Mouse (Mus musculus) cerebellum, adult 2 months (tissue): ENCODE data around the gene Xrcc2. TPM values are rescaled to one million over a fixed set of nuclear protein-coding genes. Genes with fewer than 3 reads are reported as not detected.
A peak's percentile ranks its signal among the peaks of the same experiment; 100 is the strongest.

Source experiments
- DNase-seq, 2 experiments: peaks; one replicate each; pipeline ENCODE4 v3.0.0; 2021
- H3K27ac ChIP-seq: fragments of 200-500 bp; 2 replicates; pipeline ENCODE4 v1.5.1; 2012; ENCODE audit warnings: low read length, control low read depth, inconsistent platforms; ENCODE audit not compliant: insufficient read depth
- H3K27me3 ChIP-seq: fragments of 200-500 bp; 2 replicates; pipeline ENCODE4 v1.6.1; 2012; ENCODE audit warnings: inconsistent platforms, mild to moderate bottlenecking, low read length, moderate library complexity; ENCODE audit not compliant: control insufficient read depth, insufficient read depth
- H3K4me1 ChIP-seq: fragments of 200-500 bp; 2 replicates; pipeline ENCODE4 v1.6.1; 2011; ENCODE audit warnings: low read length; ENCODE audit not compliant: control insufficient read depth, insufficient read depth
- H3K4me3 ChIP-seq: fragments of 200-500 bp; replicated peaks from 2 replicates; pipeline ENCODE3; 2011; ENCODE audit warnings: mild to moderate bottlenecking, low read depth, low read length, control low read depth; ENCODE audit not compliant: insufficient read depth
- CTCF ChIP-seq: fragments of 200-500 bp; IDR thresholded peaks from 2 replicates; pipeline ENCODE4 v1.5.1; 2011; ENCODE audit warnings: low read depth, mild to moderate bottlenecking, control low read depth, low read length, moderate library complexity, borderline replicate concordance; ENCODE audit not compliant: insufficient read depth
- POLR2A ChIP-seq: fragments of 200-500 bp; IDR thresholded peaks from 2 replicates; pipeline ENCODE4 v1.6.1; 2011; ENCODE audit warnings: low read length, control low read depth, borderline replicate concordance; ENCODE audit not compliant: insufficient read depth
- WGBS: fragments of 180-500 bp; shearing (Covaris S2); methylation state at CpG from one replicate; pipeline ENCODE4 v1.1.7; 2018; 5-methylcytosine and 5-hydroxymethylcytosine counted together
- polyA plus RNA-seq: library from polyadenylated mRNA; depleted of rRNA; stranded (reverse); fragments of >200 nt; gene quantifications from 2 replicates; pipeline ENCODE4 v1.2.3, GENCODE M21; 2012

The Xrcc2 gene
- polyA plus RNA-seq, 1 experiment, result 9.6 TPM

DNA sequence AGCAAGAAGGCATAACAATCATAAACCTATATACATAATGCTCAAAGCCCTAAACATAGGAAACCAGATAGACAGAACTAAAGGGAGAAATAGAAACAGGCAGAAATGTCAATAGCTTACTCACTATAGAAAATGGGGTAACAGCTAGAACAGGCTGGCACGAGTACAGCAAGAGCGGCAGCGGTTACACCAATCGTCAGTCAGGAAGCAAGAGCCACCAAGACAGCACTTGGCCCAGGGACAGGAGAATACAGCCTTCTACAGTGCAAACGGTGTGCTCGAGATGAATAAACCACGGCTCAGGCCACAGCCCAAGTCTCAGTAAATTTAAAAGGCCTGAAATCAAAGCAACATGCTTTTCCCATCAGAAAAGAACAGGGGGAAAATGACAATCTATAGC is 9.4 kb downstream of the Xrcc2 start:
- TF ChIP-seq POLR2A (no peak), CTCF (no peak)
- no peak overlapping the region for H3K4me3 ChIP-seq
- no peak overlapping the region for H3K27ac ChIP-seq
- H3K4me1 ChIP-seq, result no peaks in the 10 kb centered on the region; the same call in 1 of the 2 replicates
- WGBS, result 26% methylated on average over 7 of the region's 7 CpGs
- peak in 1 of 2 experiments; percentile 39 for DNase-seq
- H3K27me3 ChIP-seq, result no peaks in the 10 kb centered on the region

- no peaks in the 10 kb centered on the region; the same call in 1 of the 2 replicates for H3K4me1 ChIP-seq
- H3K4me3 ChIP-seq, result no peak overlapping the region
- no peaks in the 10 kb centered on the region for H3K27me3 ChIP-seq
- 55% methylated on average over 6 of the region's 6 CpGs for WGBS
- no peak for TF ChIP-seq POLR2A
- no peak for TF ChIP-seq CTCF
- no peak for DNase-seq
- no peak overlapping the region for H3K27ac ChIP-seq
Observed at GRCm38 (mm10) chr5:25695786-25696185, 9.8 kb downstream of the Xrcc2 start.

- no peak overlapping the region for H3K4me3 ChIP-seq
- no peak for DNase-seq
- no peak overlapping the region for H3K27ac ChIP-seq
- 91% methylated on average over 31 of the region's 31 CpGs for WGBS
- TF ChIP-seq CTCF (no peak), POLR2A (no peak)
- H3K4me1 ChIP-seq, result no peaks in the 10 kb centered on the region
- no peaks in the 10 kb centered on the region for H3K27me3 ChIP-seq
Observed at GRCm38 (mm10) chr5:25671696-25672520, 33.7 kb downstream of the Xrcc2 start.

DNA sequence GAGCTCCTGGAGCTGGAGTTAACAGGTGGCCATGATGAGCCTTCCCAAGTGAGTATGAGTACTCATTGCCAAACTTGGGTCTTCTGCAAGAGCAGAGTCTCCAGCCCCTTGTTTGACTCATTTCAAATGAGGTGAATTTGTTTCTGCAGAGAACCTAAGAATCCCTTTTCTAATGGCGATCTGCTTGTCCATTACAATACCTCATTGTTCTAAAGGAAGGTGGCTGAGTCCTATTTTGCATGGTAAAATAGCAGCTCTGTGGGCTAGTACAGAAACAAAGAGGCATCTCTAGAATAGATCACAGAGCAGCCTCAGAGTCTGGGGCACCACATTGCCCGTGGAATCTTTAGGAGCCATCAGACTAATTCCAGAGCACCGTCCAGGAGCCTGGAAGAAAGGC is 34.6 kb downstream of the Xrcc2 start:
- H3K27me3 ChIP-seq, result no peaks in the 10 kb centered on the region
- no peak overlapping the region for H3K4me3 ChIP-seq
- 72% methylated on average over 3 of the region's 3 CpGs for WGBS
- TF ChIP-seq CTCF, result no peak
- no peak for TF ChIP-seq POLR2A
- H3K27ac ChIP-seq, result no peak overlapping the region
- peaks cover 2% of the 10 kb centered on the region; the same call in 1 of the 2 replicates for H3K4me1 ChIP-seq
- no peak for DNase-seq

GRCm38 (mm10) chr5:25668306-25668705 is 37.3 kb downstream of the Xrcc2 start:
- peaks cover 2% of the 10 kb centered on the region; the same call in 1 of the 2 replicates for H3K4me1 ChIP-seq
- TF ChIP-seq CTCF, result no peak
- 90% methylated on average over 9 of the region's 9 CpGs for WGBS
- no peak for DNase-seq
- no peak overlapping the region for H3K27ac ChIP-seq
- no peaks in the 10 kb centered on the region for H3K27me3 ChIP-seq
- no peak overlapping the region for H3K4me3 ChIP-seq

DNA sequence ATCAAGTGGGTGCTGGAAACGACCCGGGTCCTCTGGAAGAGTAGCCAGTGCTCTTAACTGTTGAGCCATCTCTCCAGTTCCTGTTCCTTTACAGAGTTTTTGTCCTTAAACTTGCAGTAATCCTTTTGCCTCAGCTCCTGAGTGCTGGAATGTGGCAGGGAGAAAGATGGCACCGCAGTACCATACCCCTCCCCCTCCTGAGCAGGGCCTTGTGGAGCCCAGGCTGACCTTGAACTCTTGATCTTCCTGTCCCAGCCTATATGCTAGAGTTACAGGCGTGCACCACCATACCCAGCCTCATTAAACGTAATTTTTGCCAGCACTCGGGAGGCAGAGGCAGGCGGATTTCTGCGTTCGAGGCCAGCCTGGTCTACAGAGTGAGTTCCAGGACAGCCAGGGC is 38.9 kb downstream of the Xrcc2 start:
- no peak for DNase-seq
- Histone ChIP-seq H3K27me3 (no peaks in the 10 kb centered on the region), H3K4me3 (no peak overlapping the region), H3K4me1 (peaks cover 2% of the 10 kb centered on the region; the same call in 1 of the 2 replicates), H3K27ac (no peak overlapping the region)
- WGBS, result 85% methylated on average over 9 of the region's 9 CpGs
- TF ChIP-seq CTCF (no peak), POLR2A (no peak)

DNA sequence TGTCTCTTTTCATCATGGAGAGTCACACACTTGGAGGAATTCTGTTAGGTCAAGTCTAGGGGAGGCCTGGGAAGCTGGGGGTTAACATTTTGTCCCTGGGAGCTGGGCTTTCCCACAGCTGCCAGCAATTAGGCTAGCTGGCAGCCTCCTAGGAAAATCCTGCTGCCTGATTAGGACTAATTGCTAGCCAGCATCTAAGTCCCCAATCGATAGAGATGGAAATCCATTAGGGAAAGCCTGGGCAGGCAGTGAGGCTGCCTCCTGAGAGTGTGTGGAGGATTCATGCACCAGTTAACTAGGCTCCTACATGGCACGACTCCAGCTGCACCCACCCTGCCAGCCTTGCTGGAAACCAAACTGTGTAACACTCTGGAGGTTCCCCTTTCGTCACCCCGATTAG is 39.5 kb downstream of the Xrcc2 start:
- H3K4me1 ChIP-seq, result peaks cover 2% of the 10 kb centered on the region; the same call in 1 of the 2 replicates
- no peak overlapping the region for H3K27ac ChIP-seq
- no peaks in the 10 kb centered on the region for H3K27me3 ChIP-seq
- no peak for DNase-seq
- TF ChIP-seq CTCF (no peak), POLR2A (no peak)
- no peak overlapping the region for H3K4me3 ChIP-seq
- 24% methylated on average over 4 of the region's 4 CpGs for WGBS

- Histone ChIP-seq H3K27me3 (no peaks in the 10 kb centered on the region), H3K27ac (no peak overlapping the region), H3K4me3 (no peak overlapping the region), H3K4me1 (peaks cover 2% of the 10 kb centered on the region; the same call in 1 of the 2 replicates)
- DNase-seq, result no peak
- 78% methylated on average over 10 of the region's 10 CpGs for WGBS
- TF ChIP-seq CTCF, result no peak
- no peak for TF ChIP-seq POLR2A
Observed at GRCm38 (mm10) chr5:25665516-25665915, 40.1 kb downstream of the Xrcc2 start.
